Mouse (Mus musculus): ENCODE measurements around the gene Gm45021.
A peak's percentile ranks its signal among the peaks of the same experiment; 100 is the strongest.

Gene Gm45021

GRCm38 (mm10) chr6:48589194-48589750 lies at the start of gene Gm45021:
TSS of gene Gm45021 (plus strand) at chr6:48589610.
- no peak for DNase-seq

- DNase-seq, result no peak
Measured at GRCm38 (mm10) chr6:48539860-48540259, 49.5 kb upstream of the Gm45021 start.

DNA sequence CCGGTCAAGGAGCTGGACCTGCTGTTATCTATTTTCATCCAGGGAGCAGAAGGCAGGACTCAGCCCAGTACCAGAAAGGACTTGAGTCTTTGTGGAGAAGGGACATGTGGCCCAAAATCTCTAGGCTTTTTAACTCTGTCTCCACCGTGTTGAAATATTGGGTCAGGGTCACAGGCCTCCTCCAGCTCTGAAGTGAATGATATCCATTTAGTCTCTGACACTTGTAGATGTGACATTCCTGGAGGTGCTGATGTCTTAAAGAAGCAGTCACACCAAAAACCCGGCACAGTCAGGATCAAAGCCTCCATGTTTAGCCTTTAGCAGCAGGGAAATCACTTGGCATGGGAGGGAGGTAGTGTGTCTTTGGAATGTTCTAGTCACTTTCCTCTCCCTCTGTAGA lies 48.7 kb upstream of the Gm45021 start:
- DNase-seq, result no peak

DNA sequence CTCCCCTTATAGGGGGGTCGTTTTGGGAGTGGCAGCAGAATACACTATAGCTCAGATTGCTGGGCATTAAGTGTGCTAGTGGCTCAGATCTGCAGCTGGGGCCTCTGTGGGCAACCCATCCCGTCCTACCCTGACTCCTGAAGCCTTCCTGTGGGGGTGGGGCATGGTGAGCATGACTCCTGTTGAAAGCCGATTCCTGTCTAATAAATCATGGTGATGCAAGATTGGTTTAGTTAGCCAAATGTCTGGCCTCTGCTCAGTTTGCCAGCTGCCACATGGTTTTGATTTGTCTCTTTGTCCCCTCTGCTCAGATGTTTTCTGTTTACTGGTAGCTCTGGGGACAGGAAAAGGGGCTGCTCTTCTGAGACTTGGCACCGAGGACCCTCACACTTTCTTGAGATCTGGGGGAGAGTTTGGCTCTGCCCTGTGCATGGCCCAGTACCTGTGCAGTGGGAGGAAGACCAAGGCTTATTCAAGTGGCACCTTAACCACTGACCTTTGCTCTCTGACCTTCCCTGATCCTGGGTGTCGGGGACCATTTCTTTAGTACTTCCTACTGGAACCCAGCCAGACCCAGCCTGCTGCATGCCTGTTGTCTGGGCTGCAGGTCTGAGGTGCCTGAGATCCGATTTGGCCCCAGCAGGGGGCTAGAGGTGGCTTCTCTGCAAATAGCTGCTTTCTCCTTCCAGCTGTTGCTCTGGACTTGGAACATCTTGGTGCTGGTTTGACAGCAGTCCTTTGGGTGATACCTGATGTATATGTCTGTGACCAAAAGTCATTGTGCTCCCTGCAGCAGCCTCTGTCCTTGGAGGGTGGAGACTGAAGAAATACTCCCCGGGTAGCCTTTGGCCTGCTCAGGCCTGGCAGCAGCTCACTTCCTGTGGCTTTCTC lies 47.6 kb upstream of the Gm45021 start:
- peak; percentile 68 for DNase-seq

- DNase-seq, result no peak
Measured at GRCm38 (mm10) chr6:48542631-48543030, 46.8 kb upstream of the Gm45021 start.

- no peak for DNase-seq
Measured at GRCm38 (mm10) chr6:48545251-48545650, 44.2 kb upstream of the Gm45021 start.

DNA sequence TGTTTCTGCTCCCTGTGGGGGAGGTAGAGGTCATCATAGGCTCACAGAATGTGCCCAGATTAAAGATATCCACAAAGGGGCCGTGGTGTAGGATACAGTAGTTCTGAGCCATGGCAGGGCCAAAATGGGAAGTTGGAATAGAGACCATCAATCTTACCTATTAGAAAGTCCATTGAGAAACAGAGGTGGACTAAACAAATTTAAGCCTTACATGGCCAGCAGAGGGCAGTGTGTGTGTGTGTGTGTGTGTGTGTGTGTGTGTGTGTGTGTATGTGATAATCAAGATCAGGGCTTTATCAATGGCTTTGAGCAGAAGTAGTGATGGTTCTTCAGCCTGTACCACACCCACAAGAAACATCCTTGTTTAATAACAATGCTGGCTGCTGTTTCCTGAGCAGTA lies 43.1 kb upstream of the Gm45021 start:
- peak; percentile 63 for DNase-seq

DNA sequence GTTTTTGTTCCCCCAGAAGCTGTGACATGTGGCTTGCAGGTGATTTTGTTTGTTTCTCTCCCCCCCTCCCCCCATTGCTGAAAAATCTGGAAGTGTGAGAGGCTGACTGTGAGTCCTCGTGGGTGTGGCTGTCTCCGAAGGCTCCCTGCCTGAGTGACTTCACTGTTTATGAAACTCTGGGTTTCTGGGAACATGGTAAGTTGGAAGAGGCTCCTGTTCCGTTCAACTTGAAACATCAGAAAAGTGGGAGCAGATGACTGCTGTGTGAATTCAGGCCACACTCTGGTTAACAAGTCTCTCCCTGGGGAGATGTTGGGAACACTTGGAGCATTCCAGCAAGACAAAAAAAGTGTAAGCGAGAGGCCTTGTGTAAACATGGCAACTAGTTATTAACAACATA lies 42.6 kb upstream of the Gm45021 start:
- DNase-seq, result no peak

DNA sequence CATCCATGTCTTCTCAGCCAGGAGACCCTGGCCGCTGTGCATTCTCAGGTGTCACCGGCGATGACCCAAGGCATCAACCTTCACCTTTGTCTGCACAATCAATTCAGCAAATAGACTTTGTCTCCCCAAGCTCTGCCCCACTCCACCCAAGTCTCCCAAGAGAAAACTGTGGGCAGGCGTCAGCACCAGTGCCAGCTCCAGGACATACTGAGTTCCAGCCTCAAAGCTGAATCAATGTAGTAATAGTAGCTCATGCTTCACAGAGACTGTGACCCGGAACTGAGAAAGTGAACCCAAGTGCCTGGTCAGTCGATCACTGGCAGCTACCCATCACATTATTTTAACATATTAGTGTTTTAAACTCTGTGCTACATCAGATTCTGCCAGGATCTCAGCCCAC lies 41.1 kb upstream of the Gm45021 start:
- no peak for DNase-seq

DNA sequence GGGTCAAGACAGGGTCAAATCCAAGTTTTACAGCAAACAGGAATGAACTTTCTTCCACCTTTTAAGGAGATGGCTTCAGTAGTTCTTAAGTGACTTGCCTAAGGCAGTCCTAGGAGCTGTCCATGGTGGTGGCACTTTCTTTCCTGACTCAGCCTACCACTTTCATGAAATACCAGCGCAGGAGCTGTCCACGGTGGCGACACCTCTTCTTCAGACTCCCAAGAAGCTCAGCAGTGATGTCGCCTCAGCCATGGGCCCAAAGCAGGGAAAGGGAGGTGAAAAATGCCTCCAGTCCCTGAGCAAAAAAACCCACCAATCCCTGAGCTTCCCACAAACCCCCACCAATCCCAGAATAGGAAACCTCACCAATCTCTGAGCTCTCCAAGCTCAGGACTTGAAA lies 36.5 kb upstream of the Gm45021 start:
- peak; percentile 50 for DNase-seq

DNA sequence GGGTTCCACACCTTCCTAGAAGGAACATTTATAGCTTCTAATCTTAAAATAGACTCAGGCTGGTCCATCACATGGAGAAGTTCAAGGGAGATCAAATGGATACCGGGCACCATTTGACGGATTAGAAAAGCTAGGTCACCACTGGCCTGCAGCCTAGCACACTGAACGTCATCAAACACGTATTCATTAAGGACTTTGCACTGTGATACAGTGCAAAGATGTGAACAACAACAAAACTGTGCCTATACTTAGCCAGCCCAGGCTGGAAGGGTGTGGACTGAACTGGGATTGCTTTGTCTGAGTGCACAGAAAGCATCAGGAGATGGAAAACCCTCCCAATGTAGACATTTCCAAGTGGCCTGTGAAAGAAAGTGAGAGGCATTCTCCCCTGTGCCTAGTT lies 35.6 kb upstream of the Gm45021 start:
- no peak for DNase-seq

DNA sequence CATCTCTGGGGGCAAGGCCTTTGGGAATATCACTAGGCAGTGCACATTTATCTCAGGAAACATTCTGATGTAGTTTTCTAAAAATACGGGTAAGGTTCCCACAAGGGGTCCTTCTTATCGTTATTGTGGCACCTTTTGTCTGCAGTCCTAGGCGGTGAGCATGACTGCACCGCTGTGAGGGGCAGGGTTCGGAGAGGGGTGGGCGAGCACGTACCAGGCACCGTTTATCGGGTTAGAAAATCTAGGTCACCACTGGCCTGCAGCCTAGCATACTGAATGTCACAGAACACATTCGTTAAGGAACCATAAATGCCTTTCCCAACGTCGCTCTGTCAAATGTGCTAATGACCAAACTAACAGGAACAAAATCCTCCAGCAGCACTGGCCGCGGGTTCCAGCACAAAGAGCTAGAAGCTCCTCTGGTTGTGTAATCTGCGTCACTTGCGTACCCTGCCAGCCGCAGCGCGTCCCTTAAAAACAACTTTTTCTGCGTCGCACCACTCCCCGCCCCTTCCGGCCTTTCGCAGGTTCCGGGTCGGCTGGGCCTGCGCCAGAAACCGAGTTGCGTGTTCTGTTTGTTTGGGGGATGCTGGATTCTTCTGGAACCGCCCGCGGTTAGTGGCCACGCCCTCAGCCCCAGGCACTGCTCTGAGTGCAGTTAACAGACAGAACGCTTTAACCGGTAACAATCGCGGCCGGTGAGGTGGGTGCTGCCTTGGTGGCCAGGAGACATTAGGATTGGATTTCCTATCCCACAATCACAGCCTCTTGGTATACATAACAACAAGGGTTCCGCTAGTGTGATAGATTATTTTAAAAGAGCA lies 34.9 kb upstream of the Gm45021 start, which contains the start of gene Lrrc61:
Gene Lrrc61, plus strand, starts transcription at position 517 of the 824 bp plus-strand sequence.
- peak; percentile 98 for DNase-seq

- DNase-seq, result peak; percentile 84
Measured at GRCm38 (mm10) chr6:48555104-48555890, 34.1 kb upstream of the Gm45021 start.

- DNase-seq, result no peak
Measured at GRCm38 (mm10) chr6:48555956-48556355, 33.5 kb upstream of the Gm45021 start.

DNA sequence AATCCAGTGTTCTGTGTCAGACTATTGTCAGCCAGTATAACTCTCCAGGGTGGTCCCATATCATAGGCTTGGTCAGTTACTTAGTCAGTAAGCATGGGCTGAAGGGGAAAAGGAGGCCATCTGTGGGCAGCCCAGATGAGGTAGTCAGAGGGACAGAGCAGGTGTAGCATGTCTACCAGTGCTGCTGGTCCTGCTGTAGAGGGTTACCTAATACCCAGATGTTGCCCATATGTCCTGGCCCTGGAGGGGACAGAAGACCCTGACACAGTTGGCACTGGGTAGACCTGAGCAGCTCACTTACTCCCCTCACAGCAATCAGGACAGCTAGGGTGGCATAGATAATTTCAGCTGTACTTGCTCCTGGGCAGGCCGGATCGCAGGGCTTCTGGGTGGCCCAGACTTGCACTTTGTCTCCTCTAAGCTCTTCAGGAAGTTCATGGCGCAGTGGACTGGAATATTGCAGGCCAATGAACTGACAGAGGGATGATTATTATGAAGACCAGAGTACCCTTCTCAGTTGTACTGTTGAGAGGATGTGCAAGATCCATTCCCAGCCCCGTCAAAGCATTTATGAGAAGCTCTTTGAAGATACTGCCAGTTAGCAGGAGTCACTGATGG lies 23.6 kb upstream of the Gm45021 start:
- peak; percentile 59 for DNase-seq

DNA sequence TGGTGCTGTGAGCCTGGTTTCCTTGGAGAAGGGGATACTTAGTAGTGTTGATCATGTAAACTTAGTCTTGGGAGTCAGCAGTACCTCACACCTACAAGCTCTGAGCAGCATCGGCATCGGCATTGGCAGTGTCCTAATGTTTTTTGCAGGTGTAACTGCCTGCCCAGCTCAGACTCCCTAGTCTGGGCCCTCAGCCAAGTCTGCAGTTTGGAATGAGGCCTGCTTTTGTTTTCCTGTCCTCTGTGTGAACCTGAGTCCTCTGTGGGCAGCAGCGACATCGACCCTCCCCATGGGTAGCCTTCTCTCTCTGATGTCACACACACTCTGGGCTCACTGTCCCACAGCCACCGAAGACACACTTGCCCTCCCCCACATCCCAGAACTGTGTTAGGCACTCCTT lies 23.1 kb upstream of the Gm45021 start:
- peak; percentile 91 for DNase-seq

DNA sequence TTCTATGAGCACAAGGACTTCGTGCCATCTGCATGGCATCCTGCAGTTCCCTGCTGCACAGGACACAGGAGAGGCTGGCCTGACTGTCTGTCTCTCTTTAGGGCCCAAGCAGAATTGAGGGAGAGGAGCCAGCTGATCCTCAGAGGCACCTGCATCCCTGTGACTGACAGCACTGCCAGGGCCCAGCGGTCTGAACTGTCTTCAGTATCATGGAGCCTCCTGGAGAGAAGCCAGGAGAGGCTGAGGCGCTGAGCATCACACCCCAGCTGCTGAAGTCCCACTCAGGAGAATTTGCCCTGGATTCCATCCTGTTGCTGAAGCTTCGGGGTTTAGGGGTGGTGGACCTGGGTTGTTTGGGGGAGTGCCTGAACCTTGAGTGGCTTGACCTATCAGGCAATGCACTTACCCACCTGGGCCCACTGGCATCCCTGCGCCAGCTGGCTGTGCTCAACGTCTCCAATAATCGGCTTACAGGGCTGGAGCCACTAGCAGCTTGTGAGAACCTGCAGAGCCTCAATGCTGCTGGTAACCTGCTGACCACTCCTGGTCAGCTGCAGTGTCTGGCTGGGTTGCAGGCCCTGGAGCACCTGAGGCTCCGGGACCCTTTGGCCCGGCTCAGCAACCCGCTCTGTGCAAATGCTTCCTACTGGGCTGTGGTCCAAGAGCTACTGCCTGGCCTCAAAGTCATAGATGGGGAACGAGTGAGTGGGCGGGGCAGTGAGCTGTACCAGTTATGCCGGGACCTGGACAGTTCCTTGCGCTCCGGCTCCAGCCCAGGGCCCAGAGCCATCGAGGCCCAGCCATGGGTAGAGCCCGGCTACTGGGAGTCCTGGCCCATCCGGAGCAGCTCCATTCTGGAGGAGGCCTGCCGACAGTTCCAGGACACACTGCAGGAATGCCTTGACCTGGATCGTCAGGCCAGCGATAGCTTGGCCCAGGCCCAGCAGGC lies 21.1 kb upstream of the Gm45021 start:
- peak; percentile 85 for DNase-seq

- DNase-seq, result peak; percentile 75
Measured at GRCm38 (mm10) chr6:48569065-48569807, 20.2 kb upstream of the Gm45021 start.

- DNase-seq, result no peak
Measured at GRCm38 (mm10) chr6:48572014-48572413, 17.4 kb upstream of the Gm45021 start.

DNA sequence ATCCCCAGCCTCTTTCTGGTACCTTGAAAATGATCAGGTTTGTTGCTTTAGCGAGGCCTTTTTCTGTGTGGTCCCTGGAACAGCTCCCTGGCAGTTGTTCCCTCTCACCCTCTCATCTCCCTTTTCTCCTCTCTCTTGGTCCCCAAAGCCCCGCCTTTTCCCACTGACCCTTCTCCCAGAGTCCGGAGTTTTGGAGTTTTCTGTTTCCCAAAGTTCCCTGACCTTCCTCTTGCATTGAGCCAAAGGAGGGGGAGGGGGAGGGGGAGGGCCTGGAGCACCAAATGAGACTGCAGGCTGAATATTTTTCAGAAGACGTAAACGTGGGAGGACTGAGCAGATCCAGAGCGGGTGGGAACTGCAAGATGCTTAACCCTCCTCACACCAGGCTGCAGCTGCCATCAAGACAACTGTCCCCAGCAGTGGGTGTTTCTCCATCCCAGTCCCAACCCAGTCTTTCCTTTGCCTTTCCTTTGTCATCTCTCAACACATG lies 16.8 kb upstream of the Gm45021 start, which contains the start of gene Rarres2:
Gene Rarres2, minus strand, starts transcription at position 218 of the 490 bp plus-strand sequence.
- peak; percentile 80 for DNase-seq
